Mouse (Mus musculus) midbrain, embryonic 11.5 days (tissue): ENCODE measurements around the gene 5031410I06Rik. TPM values are rescaled to one million over a fixed set of nuclear protein-coding genes. Genes with fewer than 3 reads are reported as not detected.
"Not testable (repeated sequence)": the region's sequence is repeated elsewhere in the genome, so short reads cannot be mapped to it uniquely, and the experiment has no call there.

ENCODE experiments used
- ATAC-seq: fragments of 200-750 bp; cut with Nextera tagmentation; 2 replicates; pipeline ENCODE4 v1.8.0; 2017; ENCODE audit warnings: moderate TSS enrichment, moderate library complexity; ENCODE audit not compliant: low FRiP score
- DNase-seq: peaks from one replicate; pipeline ENCODE4 v3.0.0; 2015; ENCODE audit warnings: low spot score; ENCODE audit errors: missing footprints
- H3K27ac ChIP-seq: fragments of 300-500 bp; sonication (generic); 2 replicates; pipeline ENCODE4 v1.5.1; 2014; ENCODE audit warnings: low read depth, low read length
- H3K27me3 ChIP-seq: fragments of 300-500 bp; sonication (generic); 2 replicates; pipeline ENCODE4 v1.6.1; 2014; ENCODE audit warnings: mild to moderate bottlenecking, low read length, moderate library complexity, mixed read lengths; ENCODE audit not compliant: control insufficient read depth, insufficient read depth
- H3K36me3 ChIP-seq: fragments of 300-500 bp; sonication (generic); 2 replicates; pipeline ENCODE4 v1.6.1; 2014; ENCODE audit warnings: mild to moderate bottlenecking, low read length, moderate library complexity, mixed read lengths; ENCODE audit not compliant: control insufficient read depth, insufficient read depth
- H3K4me1 ChIP-seq: fragments of 300-500 bp; sonication (generic); 2 replicates; pipeline ENCODE4 v1.6.1; 2014; ENCODE audit warnings: low read length; ENCODE audit not compliant: control insufficient read depth, insufficient read depth
- H3K4me2 ChIP-seq: fragments of 300-500 bp; sonication (generic); 2 replicates; pipeline ENCODE4 v1.6.1; 2014; ENCODE audit warnings: mild to moderate bottlenecking, moderate library complexity
- H3K4me3 ChIP-seq: fragments of 300-500 bp; sonication (generic); 2 replicates; pipeline ENCODE4 v1.5.1; 2014; ENCODE audit warnings: low read depth, low read length
- H3K9ac ChIP-seq: fragments of 300-500 bp; sonication (generic); 2 replicates; pipeline ENCODE4 v1.6.1; 2014; ENCODE audit warnings: low read length
- H3K9me3 ChIP-seq: fragments of 300-500 bp; sonication (generic); 2 replicates; pipeline ENCODE4 v1.6.1; 2016; ENCODE audit warnings: low read length; ENCODE audit not compliant: control insufficient read depth
- WGBS: fragments of 180-500 bp; shearing (Covaris S2); extraction: QIAGEN DNeasy Blood & Tissue Kit; methylation state at CpG from one replicate; pipeline ENCODE4 v1.1.7; 2014; 5-methylcytosine and 5-hydroxymethylcytosine counted together
- polyA plus RNA-seq: library from polyadenylated mRNA; unstranded; fragments of >200 nt; fragmentation: Nextera tagmentation; extraction: Ambion mirVana; gene quantifications from 2 replicates; pipeline ENCODE4 v1.2.1, GENCODE M21; 2014

Gene 5031410I06Rik
- polyA plus RNA-seq: 0.11 TPM in 1 of 2 replicates, not detected in the other

DNA sequence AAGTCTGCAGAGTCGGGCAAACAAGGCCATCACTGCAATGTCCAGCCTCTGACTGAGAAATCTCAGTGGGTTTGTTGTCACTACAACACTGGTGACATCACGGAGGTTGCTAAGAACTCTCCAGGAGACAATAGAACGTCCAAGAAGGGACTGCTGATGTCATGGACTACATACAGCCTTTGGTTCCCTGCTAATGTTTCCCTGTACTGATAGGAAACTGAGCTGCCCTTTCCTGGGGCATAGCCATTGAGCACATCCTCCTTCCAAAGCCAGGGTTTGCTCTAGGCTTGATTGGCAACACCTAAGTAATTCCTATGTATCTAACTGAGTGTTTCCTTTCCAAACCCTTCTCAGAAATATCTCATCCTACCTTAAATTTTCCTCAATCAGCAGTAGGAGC, at the start of gene 5031410I06Rik:
Gene 5031410I06Rik (minus strand): TSS at position 101 of the 400 bp plus-strand sequence.
- not testable (repeated sequence) for H3K27me3 ChIP-seq, H3K4me1 ChIP-seq, H3K9ac ChIP-seq, H3K4me2 ChIP-seq, ATAC-seq, DNase-seq, H3K9me3 ChIP-seq, H3K4me3 ChIP-seq, H3K36me3 ChIP-seq, H3K27ac ChIP-seq
- no CpG with 5 or more reads among the region's 3 CpGs for WGBS

DNA sequence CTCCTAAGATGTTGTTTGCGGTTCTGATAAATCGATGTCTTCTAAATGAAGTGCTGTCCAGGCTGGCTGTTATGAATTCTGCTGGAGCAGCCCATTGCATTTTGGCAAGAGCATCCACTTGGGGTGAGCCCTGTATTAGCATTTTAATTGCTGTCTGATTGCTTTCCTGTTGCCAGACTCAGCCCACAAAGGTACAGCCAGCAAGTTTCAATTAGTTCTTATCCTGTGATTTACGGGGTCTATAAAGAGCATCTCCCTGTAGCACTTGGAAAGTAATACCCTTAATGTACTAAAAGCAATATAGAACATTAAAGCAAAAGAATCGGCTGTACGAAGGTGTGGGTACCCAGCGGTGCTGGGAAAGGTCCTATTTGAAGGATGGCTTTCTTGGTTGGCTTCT, 37.7 kb upstream of the 5031410I06Rik start:
- Histone ChIP-seq H3K9me3 (no peaks in the 10 kb centered on the region), H3K36me3 (no peaks in the 10 kb centered on the region), H3K27me3 (no peaks in the 10 kb centered on the region), H3K27ac (no peak overlapping the region), H3K4me2 (no peak overlapping the region), H3K4me1 (no peaks in the 10 kb centered on the region), H3K4me3 (no peak overlapping the region), H3K9ac (no peak overlapping the region)
- 81% methylated on average over 6 of the region's 6 CpGs for WGBS
- DNase-seq (no peak), ATAC-seq (no peak)

DNA sequence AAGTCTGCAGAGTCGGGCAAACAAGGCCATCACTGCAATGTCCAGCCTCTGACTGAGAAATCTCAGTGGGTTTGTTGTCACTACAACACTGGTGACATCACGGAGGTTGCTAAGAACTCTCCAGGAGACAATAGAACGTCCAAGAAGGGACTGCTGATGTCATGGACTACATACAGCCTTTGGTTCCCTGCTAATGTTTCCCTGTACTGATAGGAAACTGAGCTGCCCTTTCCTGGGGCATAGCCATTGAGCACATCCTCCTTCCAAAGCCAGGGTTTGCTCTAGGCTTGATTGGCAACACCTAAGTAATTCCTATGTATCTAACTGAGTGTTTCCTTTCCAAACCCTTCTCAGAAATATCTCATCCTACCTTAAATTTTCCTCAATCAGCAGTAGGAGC, 16.2 kb upstream of the 5031410I06Rik start, which contains the start of gene Gm10220:
Gene Gm10220 (minus strand): TSS at position 101 of the 400 bp plus-strand sequence.
- not testable (repeated sequence) for H3K4me2 ChIP-seq, ATAC-seq, H3K36me3 ChIP-seq, DNase-seq, H3K9ac ChIP-seq, H3K27ac ChIP-seq, H3K4me1 ChIP-seq, H3K9me3 ChIP-seq, H3K4me3 ChIP-seq, H3K27me3 ChIP-seq
- no CpG with 5 or more reads among the region's 3 CpGs for WGBS

DNA sequence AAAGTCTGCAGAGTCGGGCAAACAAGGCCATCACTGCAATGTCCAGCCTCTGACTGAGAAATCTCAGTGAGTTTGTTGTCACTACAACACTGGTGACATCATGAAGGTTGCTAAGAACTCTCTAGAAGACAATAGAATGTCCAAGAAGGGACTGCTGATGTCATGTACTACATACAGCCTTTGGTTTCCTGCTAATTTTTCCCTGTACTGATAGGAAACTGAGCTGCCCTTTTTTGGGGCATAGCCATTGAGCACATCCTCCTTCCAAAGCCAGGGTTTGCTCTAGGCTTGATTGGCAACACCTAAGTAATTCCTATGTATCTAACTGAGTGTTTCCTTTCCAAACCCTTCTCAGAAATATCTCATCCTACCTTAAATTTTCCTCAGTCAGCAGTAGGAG, 16.0 kb downstream of the 5031410I06Rik start, which contains the start of gene Gm10471:
Gene Gm10471 (minus strand): TSS at position 101 of the 400 bp plus-strand sequence.
- H3K9me3 ChIP-seq, H3K4me1 ChIP-seq, H3K36me3 ChIP-seq, H3K27ac ChIP-seq, H3K27me3 ChIP-seq, H3K9ac ChIP-seq, H3K4me2 ChIP-seq, DNase-seq, H3K4me3 ChIP-seq, ATAC-seq: not testable (repeated sequence)
- WGBS: 71% methylated on average over 1 of the region's 1 CpGs

DNA sequence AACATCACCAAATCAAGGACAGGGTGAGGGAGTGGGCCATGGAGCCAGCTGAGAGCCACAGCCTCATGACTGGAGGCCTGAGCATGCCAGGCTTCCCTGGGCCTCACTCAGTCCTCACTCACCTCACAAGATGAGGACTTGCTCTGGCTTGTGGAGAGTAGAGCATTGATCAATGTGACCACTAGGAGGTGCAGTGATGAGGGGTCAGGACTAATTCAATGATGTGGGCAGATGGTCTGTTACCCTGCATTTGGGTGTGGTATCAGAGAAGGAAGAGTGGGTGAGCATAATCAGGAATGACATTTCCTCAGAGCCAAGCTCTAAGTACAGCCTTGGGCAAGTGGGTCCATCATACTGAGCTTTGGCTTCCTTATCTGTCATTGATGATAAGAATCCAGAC, 26.1 kb downstream of the 5031410I06Rik start:
- not testable (repeated sequence) for H3K4me2 ChIP-seq, H3K36me3 ChIP-seq, H3K4me3 ChIP-seq, ATAC-seq, H3K9ac ChIP-seq, H3K27me3 ChIP-seq, H3K4me1 ChIP-seq, H3K9me3 ChIP-seq, H3K27ac ChIP-seq
- DNase-seq: peak; percentile 81

DNA sequence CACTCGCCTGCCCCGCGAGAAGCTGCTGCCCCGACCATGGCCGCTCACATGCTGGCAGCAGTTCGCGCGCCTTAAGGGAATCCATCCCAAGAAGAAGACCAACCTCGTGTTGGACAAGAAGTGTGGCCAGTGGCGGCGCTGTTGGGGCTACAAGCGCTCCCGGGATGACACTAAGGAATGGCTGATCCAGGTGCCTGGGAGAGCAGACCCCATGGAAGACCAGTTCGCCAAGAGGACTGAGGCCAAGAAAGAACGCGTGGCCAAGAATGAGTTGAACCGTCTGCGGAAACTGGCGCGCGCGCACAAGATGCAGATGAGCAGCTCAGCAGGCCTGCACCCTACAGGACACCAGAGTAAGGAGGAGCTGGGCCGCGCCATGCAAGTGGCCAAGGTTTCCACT, 34.4 kb downstream of the 5031410I06Rik start:
- 86% methylated on average over 24 of the region's 24 CpGs for WGBS

DNA sequence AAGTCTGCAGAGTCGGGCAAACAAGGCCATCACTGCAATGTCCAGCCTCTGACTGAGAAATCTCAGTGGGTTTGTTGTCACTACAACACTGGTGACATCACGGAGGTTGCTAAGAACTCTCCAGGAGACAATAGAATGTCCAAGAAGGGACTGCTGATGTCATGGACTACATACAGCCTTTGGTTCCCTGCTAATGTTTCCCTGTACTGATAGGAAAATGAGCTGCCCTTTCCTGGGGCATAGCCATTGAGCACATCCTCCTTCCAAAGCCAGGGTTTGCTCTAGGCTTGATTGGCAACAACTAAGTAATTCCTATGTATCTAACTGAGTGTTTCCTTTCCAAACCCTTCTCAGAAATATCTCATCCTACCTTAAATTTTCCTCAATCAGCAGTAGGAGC, 46.7 kb downstream of the 5031410I06Rik start, which contains the start of gene Gm7347:
Gene Gm7347 (minus strand): TSS at position 101 of the 400 bp plus-strand sequence.
- no CpG with 5 or more reads among the region's 2 CpGs for WGBS
- H3K9me3 ChIP-seq: not testable (repeated sequence)

More for the DNA sequence above, 34.4 kb downstream of the 5031410I06Rik start:
- Histone ChIP-seq H3K4me1 (no peaks in the 10 kb centered on the region), H3K4me3 (no peak overlapping the region), H3K27me3 (no peaks in the 10 kb centered on the region), H3K9ac (no peak overlapping the region), H3K9me3 (no peaks in the 10 kb centered on the region), H3K27ac (no peak overlapping the region), H3K36me3 (no peaks in the 10 kb centered on the region), H3K4me2 (no peak overlapping the region)
- ATAC-seq (no peak), DNase-seq (no peak)

More for the DNA sequence above, 46.7 kb downstream of the 5031410I06Rik start, which contains the start of gene Gm7347:
- not testable (repeated sequence) for H3K4me2 ChIP-seq, H3K27ac ChIP-seq, H3K36me3 ChIP-seq, DNase-seq, ATAC-seq, H3K4me1 ChIP-seq, H3K27me3 ChIP-seq, H3K9ac ChIP-seq, H3K4me3 ChIP-seq

Other genes with a start within 250 kb of the 5031410I06Rik start
- gene Gm21663, start 163.0 kb downstream of the 5031410I06Rik start, polyA plus RNA-seq: 0.06 TPM in 1 of 2 replicates, not detected in the other
- gene Gm21671, start 150.9 kb downstream of the 5031410I06Rik start, polyA plus RNA-seq: not detected in 2 replicates
- gene Gm21680, start 132.7 kb downstream of the 5031410I06Rik start, polyA plus RNA-seq: not detected in 2 replicates
- gene Gm21698, start 116.7 kb downstream of the 5031410I06Rik start, polyA plus RNA-seq: 0.08 TPM in 1 of 2 replicates, not detected in the other
- 0.08 TPM in 1 of 2 replicates, not detected in the other for gene Gm1979, start 100.6 kb downstream of the 5031410I06Rik start, polyA plus RNA-seq
- not detected in 2 replicates for gene Gm5862, start 82.4 kb downstream of the 5031410I06Rik start, polyA plus RNA-seq
- 0.11 TPM in 1 of 2 replicates, not detected in the other for gene Speer4a, start 65.8 kb downstream of the 5031410I06Rik start, polyA plus RNA-seq
- gene Gm7347, start 46.8 kb downstream of the 5031410I06Rik start, polyA plus RNA-seq: not detected in 2 replicates
- gene Gm10471, start 16.1 kb downstream of the 5031410I06Rik start, polyA plus RNA-seq: not detected in 2 replicates
- not detected in 2 replicates for gene Gm10220, start 16.1 kb upstream of the 5031410I06Rik start, polyA plus RNA-seq
- 0.10 TPM in 1 of 2 replicates, not detected in the other for gene Gm7361, start 152.3 kb upstream of the 5031410I06Rik start, polyA plus RNA-seq